Mouse (Mus musculus): ENCODE measurements at regions not wholly inside any gene's neighbourhood (a gene's known extent, or its start where the extent isn't known, plus 50 kb on each side); places are given as distances from the start of the nearest gene placed in this dataset.

GRCm38 (mm10) chr4:95166503-95166902 is 114.5 kb upstream of the Jun start:
- Histone ChIP-seq H3K79me2 (ENCODE audit: control insufficient read depth, insufficient read depth, low read length, poor library complexity) (no peaks in the 10 kb centered on the region; the same call in 1 of the 2 replicates), H3K4me1 (ENCODE audit: control insufficient read depth in 1 of 2, insufficient read depth in 2 of 2, low read length in 2 of 2) (peaks cover 6 to 9% of the 10 kb centered on the region in 2 experiments), H3K27ac (ENCODE audit: control insufficient read depth, low read depth, low read length) (no peak overlapping the region), H3K36me3 (ENCODE audit: control insufficient read depth in 1 of 2, insufficient read depth in 2 of 2, low read length in 2 of 2) (no peaks in the 10 kb centered on the region), H3K9ac (ENCODE audit: control insufficient read depth, low read depth, low read length, poor library complexity, severe bottlenecking) (no peak overlapping the region), H3K4me3 (ENCODE audit: control insufficient read depth in 1 of 2, insufficient read depth in 1 of 2, low read depth in 2 of 2, low read length in 2 of 2) (no peak overlapping the region), H3K27me3 (ENCODE audit: control insufficient read depth in 1 of 2, insufficient read depth in 2 of 2, low read length in 2 of 2) (no peaks in the 10 kb centered on the region), H3K9me3 (replicated peaks; ENCODE audit: insufficient read depth, low read length) (no peaks in the 10 kb centered on the region)
- no peak for DNase-seq (ENCODE audit: low read depth, low spot score)
- TF ChIP-seq MAFK (IDR thresholded peaks at IDR 0.05; ENCODE audit: borderline replicate concordance, low read depth, low read length) (no peak), RAD21 (IDR thresholded peaks at IDR 0.05; ENCODE audit: low read depth, low read length) (no peak), MYB (IDR thresholded peaks at IDR 0.05; ENCODE audit: low read depth, low read length) (no peak), UBTF (IDR thresholded peaks at IDR 0.05; ENCODE audit: borderline replicate concordance, insufficient read depth, low read depth, low read length) (no peak), RCOR1 (IDR thresholded peaks at IDR 0.05; ENCODE audit: low read depth, low read length) (no peak), ETS1 (IDR thresholded peaks at IDR 0.05; ENCODE audit: low read depth, low read length) (no peak), ZNF384 (IDR thresholded peaks at IDR 0.05; ENCODE audit: low read depth, low read length) (no peak), TAL1 (IDR thresholded peaks at IDR 0.05; ENCODE audit: low read length) (no peak), USF2 (IDR thresholded peaks at IDR 0.05; ENCODE audit: borderline replicate concordance in 1 of 2, insufficient read depth in 1 of 2, low read depth in 1 of 2, low read length in 2 of 2) (no peak), ELF1 (IDR thresholded peaks at IDR 0.05; ENCODE audit: low read depth, low read length) (no peak), SMC3 (IDR thresholded peaks at IDR 0.05; ENCODE audit: low read depth, low read length) (no peak), KAT2A (conservative IDR thresholded peaks at IDR 0.05; ENCODE audit: low read depth, low read length) (no peak), MXI1 (IDR thresholded peaks at IDR 0.05; ENCODE audit: low read depth, low read length) (no peak), SIN3A (IDR thresholded peaks at IDR 0.05; ENCODE audit: low read length) (no peak), CHD2 (IDR thresholded peaks at IDR 0.05; ENCODE audit: low read length) (no peak), NRF1 (IDR thresholded peaks at IDR 0.05; ENCODE audit: insufficient read depth, low read depth, low read length, poor library complexity, severe bottlenecking) (no peak), ZC3H11A (IDR thresholded peaks at IDR 0.05; ENCODE audit: low read depth, low read length) (no peak), TBP (IDR thresholded peaks at IDR 0.05; ENCODE audit: low read depth, low read length) (no peak)

GRCm38 (mm10) chr4:95167216-95167615 is 115.2 kb upstream of the Jun start:
- Histone ChIP-seq H3K9me3 (replicated peaks; ENCODE audit: insufficient read depth, low read length) (no peaks in the 10 kb centered on the region), H3K27ac (ENCODE audit: control insufficient read depth, low read depth, low read length) (no peak overlapping the region), H3K9ac (ENCODE audit: control insufficient read depth, low read depth, low read length, poor library complexity, severe bottlenecking) (no peak overlapping the region), H3K4me3 (ENCODE audit: control insufficient read depth in 1 of 2, insufficient read depth in 1 of 2, low read depth in 2 of 2, low read length in 2 of 2) (no peak overlapping the region), H3K4me1 (ENCODE audit: control insufficient read depth in 1 of 2, insufficient read depth in 2 of 2, low read length in 2 of 2) (peaks cover 0 to 9% of the 10 kb centered on the region in 2 experiments), H3K27me3 (ENCODE audit: control insufficient read depth in 1 of 2, insufficient read depth in 2 of 2, low read length in 2 of 2) (no peaks in the 10 kb centered on the region), H3K36me3 (ENCODE audit: control insufficient read depth in 1 of 2, insufficient read depth in 2 of 2, low read length in 2 of 2) (no peaks in the 10 kb centered on the region), H3K79me2 (ENCODE audit: control insufficient read depth, insufficient read depth, low read length, poor library complexity) (no peaks in the 10 kb centered on the region)
- TF ChIP-seq MYC (IDR thresholded peaks at IDR 0.05; ENCODE audit: low read depth, low read length) (no peak), POLR2A (IDR thresholded peaks at IDR 0.05; ENCODE audit: control insufficient read depth in 1 of 2, insufficient read depth in 1 of 2, low read depth in 1 of 2, low read length in 2 of 2, poor library complexity in 1 of 2) (no peak), RAD21 (IDR thresholded peaks at IDR 0.05; ENCODE audit: low read depth, low read length) (no peak), NRF1 (IDR thresholded peaks at IDR 0.05; ENCODE audit: insufficient read depth, low read depth, low read length, poor library complexity, severe bottlenecking) (no peak), CTCF (IDR thresholded peaks at IDR 0.05 in 2 of 3, conservative IDR thresholded peaks at IDR 0.05 in 1 of 3; ENCODE audit: control insufficient read depth in 1 of 3, insufficient read depth in 1 of 3, low read depth in 2 of 3, low read length in 3 of 3, poor library complexity in 1 of 3, severe bottlenecking in 1 of 3) (no peak), ELF1 (IDR thresholded peaks at IDR 0.05; ENCODE audit: low read depth, low read length) (no peak), RCOR1 (IDR thresholded peaks at IDR 0.05; ENCODE audit: low read depth, low read length) (no peak), ZC3H11A (IDR thresholded peaks at IDR 0.05; ENCODE audit: low read depth, low read length) (no peak), USF2 (IDR thresholded peaks at IDR 0.05; ENCODE audit: borderline replicate concordance in 1 of 2, insufficient read depth in 1 of 2, low read depth in 1 of 2, low read length in 2 of 2) (no peak), NELFE (IDR thresholded peaks at IDR 0.05; ENCODE audit: low read depth, low read length) (no peak), SIN3A (IDR thresholded peaks at IDR 0.05; ENCODE audit: low read length) (no peak), SMC3 (IDR thresholded peaks at IDR 0.05; ENCODE audit: low read depth, low read length) (no peak), E2F4 (IDR thresholded peaks at IDR 0.05; ENCODE audit: borderline replicate concordance, low read depth, low read length) (no peak), MAFK (IDR thresholded peaks at IDR 0.05; ENCODE audit: borderline replicate concordance, low read depth, low read length) (no peak), UBTF (IDR thresholded peaks at IDR 0.05; ENCODE audit: borderline replicate concordance, insufficient read depth, low read depth, low read length) (no peak)
- no peak for DNase-seq (ENCODE audit: low read depth, low spot score)
